Mouse (Mus musculus) urinary bladder, postnatal 10 days (tissue): Measurements from ENCODE around the gene Tmem207.
"Not testable (repeated sequence)": the region's sequence is repeated elsewhere in the genome, so short reads cannot be mapped to it uniquely, and the experiment has no call there.

Experiments used
- DNase-seq: peaks from one replicate; pipeline ENCODE4 v3.0.0; 2022; ENCODE audit warnings: low spot score

The Tmem207 gene

GRCm38 (mm10) chr16:26526669-26527068 lies at the start of gene Tmem207:
Gene Tmem207, minus strand, starts transcription at chr16:26526769.
- DNase-seq: no peak

GRCm38 (mm10) chr16:26574173-26574572 lies 47.6 kb upstream of the Tmem207 start:
- no peak for DNase-seq

- no peak for DNase-seq
These were observed 45.3 kb upstream of the Tmem207 start for GRCm38 (mm10) chr16:26571836-26572235.

- DNase-seq: no peak
These were observed 42.9 kb upstream of the Tmem207 start for GRCm38 (mm10) chr16:26569387-26569978.

- DNase-seq: no peak
These were observed 36.2 kb upstream of the Tmem207 start for GRCm38 (mm10) chr16:26562771-26563170.

GRCm38 (mm10) chr16:26561743-26562142 lies 35.2 kb upstream of the Tmem207 start:
- DNase-seq: no peak

- no peak for DNase-seq
These were observed 32.2 kb upstream of the Tmem207 start for GRCm38 (mm10) chr16:26558797-26559196.

GRCm38 (mm10) chr16:26552234-26552633 lies 25.7 kb upstream of the Tmem207 start:
- DNase-seq: no peak

- no peak for DNase-seq
These were observed 22.7 kb upstream of the Tmem207 start for GRCm38 (mm10) chr16:26549221-26549620.

- no peak for DNase-seq
These were observed 20.3 kb upstream of the Tmem207 start for GRCm38 (mm10) chr16:26546879-26547206.

GRCm38 (mm10) chr16:26546170-26546878 lies 19.8 kb upstream of the Tmem207 start:
- no peak for DNase-seq

GRCm38 (mm10) chr16:26532287-26532686 lies 5.7 kb upstream of the Tmem207 start:
- no peak for DNase-seq

- DNase-seq: no peak
These were observed 3.9 kb upstream of the Tmem207 start for GRCm38 (mm10) chr16:26530451-26530850.

GRCm38 (mm10) chr16:26527931-26528666 lies 1.5 kb upstream of the Tmem207 start:
- no peak for DNase-seq

GRCm38 (mm10) chr16:26525832-26526231 lies 737 bp downstream of the Tmem207 start:
- no peak for DNase-seq

GRCm38 (mm10) chr16:26519596-26519995 lies 7.0 kb downstream of the Tmem207 start:
- DNase-seq: no peak

- no peak for DNase-seq
These were observed 21.6 kb downstream of the Tmem207 start for GRCm38 (mm10) chr16:26504961-26505360.

GRCm38 (mm10) chr16:26500738-26501137 lies 25.8 kb downstream of the Tmem207 start:
- no peak for DNase-seq

- DNase-seq: not testable (repeated sequence)
These were observed 26.9 kb downstream of the Tmem207 start for GRCm38 (mm10) chr16:26499705-26500104.

- DNase-seq: no peak
These were observed 30.8 kb downstream of the Tmem207 start for GRCm38 (mm10) chr16:26495721-26496120.

- DNase-seq: no peak
These were observed 55.3 kb downstream of the Tmem207 start for GRCm38 (mm10) chr16:26471254-26471653.

- DNase-seq: no peak
These were observed 60.0 kb downstream of the Tmem207 start for GRCm38 (mm10) chr16:26466535-26466934.

- no peak for DNase-seq
These were observed 63.7 kb downstream of the Tmem207 start, which contains the start of gene Cldn16 for GRCm38 (mm10) chr16:26462835-26463234. Gene Cldn16, plus strand, starts transcription at chr16:26463135.
